Mouse (Mus musculus) adrenal gland, postnatal 10 days (tissue): ENCODE results near the gene Hnrnpa1. TPM values are rescaled to one million over a fixed set of nuclear protein-coding genes. Genes with fewer than 3 reads are reported as not detected.
"Not testable (repeated sequence)": the region's sequence is repeated elsewhere in the genome, so short reads cannot be mapped to it uniquely, and the experiment has no call there.

Experiments
- DNase-seq: peaks from one replicate; pipeline ENCODE4 v3.0.0; 2021; ENCODE audit warnings: mixed read lengths
- total RNA-seq, 2 experiments: library from RNA; stranded (reverse); gene quantifications; 2 replicates each; pipeline ENCODE4 v1.2.3; 2021

Hnrnpa1 gene
- total RNA-seq, 2 experiments from 2014 or later = 248 to 299 TPM

- peak; percentile 97 for DNase-seq
Measured at GRCm38 (mm10) chr15:103239685-103240159, 510 bp upstream of the Hnrnpa1 start, which contains the start of gene Cbx5. Gene Cbx5 (minus strand): TSS chr15:103239816.

DNA sequence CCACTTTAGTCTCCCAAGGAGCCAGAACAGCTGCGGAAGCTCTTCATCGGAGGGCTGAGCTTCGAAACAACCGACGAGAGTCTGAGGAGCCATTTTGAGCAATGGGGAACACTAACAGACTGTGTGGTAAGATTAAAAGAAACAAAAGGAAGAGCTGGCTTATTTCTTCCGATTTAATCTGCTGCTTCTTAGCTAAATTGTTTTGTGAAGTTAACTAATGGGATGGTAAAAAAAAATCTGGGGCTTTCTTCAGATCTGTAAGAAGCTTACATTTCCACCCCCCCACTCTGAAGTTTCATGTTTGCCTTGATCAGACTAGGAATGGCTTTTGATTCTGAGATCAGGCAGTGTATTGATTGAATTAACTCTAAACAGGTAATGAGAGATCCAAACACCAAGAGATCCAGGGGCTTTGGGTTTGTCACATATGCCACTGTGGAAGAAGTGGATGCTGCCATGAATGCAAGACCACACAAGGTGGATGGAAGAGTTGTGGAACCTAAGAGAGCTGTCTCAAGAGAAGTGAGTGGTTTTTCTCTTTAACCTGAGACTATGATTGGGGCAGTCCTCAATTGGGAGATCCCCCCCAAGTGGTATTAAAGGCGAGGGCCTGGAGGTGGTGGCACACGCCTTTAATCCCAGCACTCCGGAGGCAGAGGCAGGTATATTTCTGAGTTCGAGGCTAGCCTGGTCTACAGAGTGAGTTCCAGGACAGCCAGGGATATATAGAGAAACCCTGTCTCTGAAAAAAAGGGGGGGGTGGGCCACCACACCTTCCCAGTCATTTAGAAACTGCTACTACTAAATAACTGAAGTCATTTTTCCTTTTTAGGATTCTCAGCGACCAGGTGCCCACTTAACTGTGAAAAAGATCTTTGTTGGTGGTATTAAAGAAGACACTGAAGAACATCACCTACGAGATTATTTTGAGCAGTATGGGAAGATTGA, 1.1 kb downstream of the Hnrnpa1 start:
- not testable (repeated sequence) for DNase-seq

DNA sequence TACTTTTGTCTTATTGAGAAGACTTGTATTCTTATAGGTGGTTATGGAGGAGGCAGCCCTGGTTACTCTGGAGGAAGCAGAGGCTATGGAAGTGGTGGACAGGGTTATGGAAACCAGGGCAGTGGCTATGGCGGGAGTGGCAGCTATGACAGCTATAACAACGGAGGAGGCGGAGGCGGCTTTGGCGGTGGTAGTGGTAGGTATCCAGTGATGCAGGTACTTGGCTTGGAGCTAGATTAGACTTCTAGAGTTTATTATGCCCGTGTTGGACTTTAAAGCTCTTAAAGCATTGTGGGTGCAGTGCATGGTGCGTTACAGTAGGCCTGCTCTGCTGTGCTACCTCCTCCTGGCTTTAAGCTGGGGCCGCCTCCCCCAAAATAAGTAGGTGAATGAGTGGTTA, 2.7 kb downstream of the Hnrnpa1 start:
- DNase-seq = no peak

DNA sequence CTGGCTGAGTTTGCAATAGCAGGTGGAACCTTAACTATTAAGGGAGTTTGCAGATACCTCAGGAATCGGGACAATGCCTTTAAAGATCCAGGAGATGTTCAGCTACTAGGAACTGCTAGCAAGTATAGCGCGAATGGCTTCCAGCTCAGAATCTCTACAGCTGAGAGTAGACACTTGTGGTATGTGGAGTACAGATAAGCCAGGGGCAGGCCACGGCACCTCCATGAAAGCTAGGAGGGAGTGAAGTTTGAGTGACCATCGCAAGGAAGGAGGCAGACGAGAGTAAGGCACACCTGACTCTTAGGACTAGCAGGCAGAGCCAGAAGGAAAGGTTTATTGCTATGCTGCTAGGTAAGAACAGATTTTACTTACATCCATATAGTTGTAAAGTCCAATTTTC, 5.4 kb downstream of the Hnrnpa1 start:
- no peak for DNase-seq

GRCm38 (mm10) chr15:103247078-103247781, 7.0 kb downstream of the Hnrnpa1 start:
- DNase-seq = no peak

DNA sequence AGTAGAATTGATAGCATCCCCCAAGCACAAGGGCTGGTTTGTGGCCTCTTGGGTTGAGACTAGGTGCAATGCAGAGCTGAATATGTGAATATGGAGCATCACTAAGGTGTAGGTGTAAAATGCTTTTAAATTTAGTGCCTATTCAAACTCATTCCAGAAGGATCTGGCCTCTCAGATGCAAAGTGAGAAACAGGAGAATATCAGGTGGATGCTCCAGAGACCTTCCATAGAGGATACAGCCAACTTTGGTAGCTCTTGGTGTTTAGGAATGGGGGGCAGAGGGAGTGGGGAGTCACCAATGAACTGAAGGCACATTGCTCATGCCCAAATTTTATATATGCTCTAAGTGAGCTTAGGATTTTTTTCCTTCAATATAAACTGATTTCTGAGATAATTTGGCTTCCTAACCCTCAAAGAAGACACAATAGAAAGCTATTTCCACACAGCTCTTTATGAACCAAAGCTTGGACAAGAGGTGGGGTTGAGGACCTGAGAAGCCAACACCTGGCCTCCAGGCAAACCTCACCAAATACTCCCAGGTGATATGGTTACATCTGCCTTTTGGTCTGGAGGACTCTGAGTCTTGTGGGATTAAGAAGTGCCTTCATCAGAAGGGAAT, 7.7 kb downstream of the Hnrnpa1 start:
- DNase-seq = no peak

DNA sequence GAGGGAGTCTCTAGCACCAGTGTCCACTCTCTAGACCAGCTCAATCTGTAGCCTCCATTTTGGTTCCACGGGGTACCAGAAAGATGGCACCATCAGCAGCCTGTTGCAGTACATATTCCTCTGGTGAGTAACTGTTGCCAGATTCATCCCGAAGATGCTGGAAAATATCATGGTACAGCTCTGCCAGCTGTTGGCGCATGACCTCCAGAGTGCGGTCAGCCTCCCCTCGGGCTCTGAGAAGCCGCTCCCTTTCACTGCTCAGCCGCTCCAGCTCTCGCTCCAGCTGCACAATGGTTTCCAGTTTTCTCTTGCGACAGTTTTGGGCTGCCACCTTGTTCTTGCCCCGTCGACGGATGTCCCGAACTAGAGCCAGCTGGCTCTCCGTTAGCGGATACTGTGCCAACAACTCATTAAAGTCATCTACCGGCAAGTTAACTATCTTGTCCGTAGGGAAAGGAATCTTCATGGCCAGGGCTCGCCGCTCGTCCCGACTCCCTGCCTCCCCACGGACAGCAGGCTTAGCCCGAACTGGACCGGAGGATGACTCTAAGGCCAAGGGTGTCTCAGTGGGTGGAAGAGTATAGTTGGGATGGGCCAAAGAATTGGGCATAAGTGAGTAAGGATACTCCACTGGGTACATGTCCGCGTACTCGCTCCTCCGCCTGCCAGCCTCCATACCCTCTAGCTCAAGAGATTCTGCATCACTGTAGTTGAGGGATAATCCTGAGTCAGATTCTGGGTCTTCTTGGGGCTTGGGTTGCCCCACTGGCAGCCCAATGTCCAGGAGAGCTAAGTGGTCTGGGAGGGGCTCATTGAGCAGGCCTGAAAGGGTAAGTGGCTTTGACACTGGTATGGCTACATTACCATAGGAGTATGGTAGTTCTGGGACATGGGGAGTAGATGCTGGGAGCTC, 8.4 kb downstream of the Hnrnpa1 start:
- peak; percentile 32 for DNase-seq

GRCm38 (mm10) chr15:103249511-103249910, 9.3 kb downstream of the Hnrnpa1 start:
- not testable (repeated sequence) for DNase-seq

GRCm38 (mm10) chr15:103250195-103250740, 10.0 kb downstream of the Hnrnpa1 start:
- DNase-seq = peak; percentile 87

DNA sequence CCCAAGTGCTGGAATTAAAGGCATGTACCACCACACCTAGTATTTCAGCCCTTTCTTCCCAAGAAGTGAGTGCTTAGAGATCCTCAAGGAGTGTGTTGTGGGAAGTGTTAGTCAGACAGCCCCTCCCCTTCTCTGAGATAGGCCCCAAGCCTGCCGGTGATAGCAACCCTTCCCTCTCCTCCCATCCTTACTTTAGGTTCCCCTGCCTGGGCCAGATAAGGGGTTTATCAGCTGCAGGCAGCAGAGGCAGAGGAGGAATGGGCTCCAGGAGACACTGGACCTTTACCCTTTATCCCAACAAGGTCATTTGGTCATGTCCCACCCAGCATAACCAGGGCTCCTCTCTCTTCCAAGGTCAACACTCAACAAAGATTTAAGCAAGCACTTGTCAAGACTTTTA, 11.4 kb downstream of the Hnrnpa1 start:
- no peak for DNase-seq

- DNase-seq = no peak
Measured at GRCm38 (mm10) chr15:103252660-103253059, 12.4 kb downstream of the Hnrnpa1 start.

DNA sequence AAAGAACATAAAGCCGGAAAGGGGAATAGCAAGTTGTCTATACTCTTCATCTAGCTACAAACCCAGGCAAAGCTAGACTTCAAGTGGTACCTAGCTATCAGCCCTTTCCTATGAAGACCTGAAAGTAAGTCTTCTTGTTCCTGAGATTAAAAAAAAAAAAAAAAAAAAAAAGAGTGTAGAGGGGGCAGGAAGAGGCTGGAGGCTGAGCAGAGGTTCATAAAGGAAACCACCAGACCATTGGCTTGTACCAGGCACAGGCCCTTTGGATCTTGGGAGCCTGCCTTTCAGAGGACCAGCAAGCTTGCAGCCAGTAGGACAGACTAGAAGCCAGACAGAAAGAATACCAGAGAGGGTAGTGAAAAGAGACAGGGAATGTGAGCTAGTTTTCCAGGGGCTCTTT, 13.1 kb downstream of the Hnrnpa1 start:
- no peak for DNase-seq

- peak; percentile 60 for DNase-seq
Measured at GRCm38 (mm10) chr15:103255169-103255568, 14.9 kb downstream of the Hnrnpa1 start.

DNA sequence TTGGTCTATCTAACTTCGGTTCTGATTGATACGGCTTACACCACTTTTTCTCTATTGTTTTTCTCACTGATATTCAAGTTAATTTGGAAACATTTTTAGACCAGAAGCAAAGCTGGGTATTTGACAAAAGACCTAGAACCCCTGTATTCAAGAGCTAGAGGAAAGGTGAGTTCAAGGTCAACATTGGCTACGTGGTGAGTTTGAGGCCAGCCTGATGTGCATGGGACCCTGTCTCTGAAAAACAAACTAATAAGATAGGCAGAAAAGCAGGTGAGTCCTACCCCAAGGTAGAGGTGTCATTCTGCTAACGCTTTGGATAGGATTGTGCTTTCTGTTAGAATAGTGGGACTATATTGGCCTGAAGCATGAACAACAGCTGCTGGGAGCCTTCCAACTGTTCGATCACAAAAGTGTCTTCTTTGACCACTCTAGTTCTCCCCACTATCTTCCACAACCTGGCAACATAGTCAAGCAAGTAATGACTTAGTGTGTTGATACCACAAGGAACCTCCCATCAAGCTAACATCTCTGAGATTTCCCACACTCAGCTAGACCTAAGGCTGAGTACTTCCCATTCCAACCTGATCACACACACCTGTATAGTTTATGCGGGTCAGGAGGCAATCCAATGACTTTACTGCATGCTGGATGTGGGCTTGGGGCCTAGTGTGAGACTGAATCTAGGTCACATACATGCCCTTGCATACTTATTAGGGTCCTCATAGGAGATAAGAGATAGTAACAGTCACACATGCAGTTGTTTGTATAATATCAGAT, 16.2 kb downstream of the Hnrnpa1 start:
- no peak for DNase-seq

DNA sequence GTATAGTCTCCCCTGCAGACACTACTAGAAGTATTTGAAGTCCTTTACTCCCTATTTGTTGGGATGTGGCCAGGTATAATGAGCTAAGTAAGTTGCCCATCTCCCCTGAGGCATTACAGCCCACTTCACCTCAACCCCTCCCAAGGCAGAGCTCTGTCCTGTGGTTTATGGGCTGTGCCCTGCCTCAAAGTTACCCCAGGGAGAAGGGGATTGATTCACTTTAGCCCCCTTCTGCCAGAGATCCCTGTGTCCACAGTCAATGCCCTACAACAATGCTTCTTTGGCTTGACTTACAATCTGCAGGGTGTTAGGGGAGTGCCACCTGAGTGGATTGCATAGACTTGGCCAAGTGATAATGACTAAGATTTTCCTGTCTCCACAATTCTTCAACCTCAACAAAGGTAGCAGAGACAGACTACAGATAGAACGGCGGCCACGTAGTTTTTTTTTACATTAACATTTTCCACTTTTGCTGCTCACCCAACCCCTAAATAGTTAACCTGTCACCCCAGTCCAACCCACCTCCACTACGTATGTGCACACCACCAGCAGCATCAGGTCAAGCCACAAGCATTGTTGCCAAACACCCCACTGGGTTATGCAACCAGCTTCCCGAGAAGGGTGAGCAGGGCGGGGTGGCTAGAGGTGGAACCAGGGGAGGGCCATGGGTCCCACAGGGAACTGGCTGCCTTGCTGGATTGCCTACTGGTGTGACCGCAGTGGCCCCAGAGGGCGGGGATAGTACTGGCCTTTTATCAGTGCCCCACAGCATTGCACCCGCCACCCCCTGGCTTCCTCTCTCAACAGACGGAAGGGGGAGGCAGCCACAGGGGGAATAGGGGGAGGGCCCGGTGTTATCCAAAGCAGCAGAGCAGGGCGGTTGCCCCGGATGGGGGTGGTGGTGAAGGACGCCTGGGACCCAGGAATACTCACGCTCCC, 17.8 kb downstream of the Hnrnpa1 start, which contains the start of gene Nfe2:
Gene Nfe2, minus strand, starts transcription at position 614 of the 939 bp plus-strand sequence.
- DNase-seq = peak; percentile 85

- DNase-seq = no peak
Measured at GRCm38 (mm10) chr15:103259162-103259561, 18.9 kb downstream of the Hnrnpa1 start.

DNA sequence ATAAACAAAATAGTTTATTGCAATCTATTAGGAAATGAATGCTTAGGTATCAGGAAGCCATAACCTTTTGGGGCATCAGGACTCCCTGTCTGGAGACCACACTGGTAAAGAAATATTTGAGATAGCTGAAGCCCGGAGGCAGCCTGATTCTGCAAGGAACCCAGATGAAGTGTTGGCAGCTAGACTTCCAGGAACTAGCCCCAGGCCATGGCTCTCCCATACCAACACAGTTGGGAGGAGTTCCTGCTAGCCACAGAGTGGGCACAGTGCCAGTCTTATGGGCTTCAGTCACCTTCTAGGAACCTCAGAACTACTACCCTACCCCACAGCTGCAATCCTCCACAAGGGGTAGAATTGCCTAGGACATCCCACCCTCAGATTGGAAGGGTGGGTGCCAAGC, 19.8 kb downstream of the Hnrnpa1 start:
- no peak for DNase-seq

GRCm38 (mm10) chr15:103264794-103265193, 24.6 kb downstream of the Hnrnpa1 start:
- no peak for DNase-seq

DNA sequence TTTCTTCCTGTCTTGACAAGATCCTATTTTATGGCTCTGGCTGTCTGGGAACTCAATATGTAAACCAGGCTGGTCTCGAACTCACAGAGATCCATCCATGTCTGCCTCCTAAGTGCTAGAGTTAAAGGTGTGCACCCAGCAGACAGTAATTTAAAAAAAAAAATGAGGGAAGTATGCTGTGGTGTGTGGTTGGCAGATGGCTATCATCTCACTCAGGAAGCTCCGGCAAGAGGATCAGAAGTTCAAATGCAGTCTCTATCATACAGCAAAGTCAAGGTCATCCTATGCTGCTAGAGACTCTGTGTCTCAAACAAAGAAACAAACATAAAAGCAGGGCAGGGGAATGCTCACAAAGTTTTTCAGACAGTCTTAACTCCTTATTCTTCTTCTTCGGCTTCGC, 28.7 kb downstream of the Hnrnpa1 start:
- no peak for DNase-seq
